Mouse (Mus musculus) stomach, postnatal 0 days (tissue): Measurements from ENCODE around the gene Lypd9.

Experiments
- CTCF ChIP-seq: IDR thresholded peaks from 2 replicates; pipeline ENCODE4 v1.5.1; 2016; ENCODE audit warnings: antibody characterized with exemption, low read depth, mild to moderate bottlenecking, moderate library complexity
- EP300 ChIP-seq: optimal IDR thresholded peaks from 2 replicates; pipeline ENCODE3; 2016; ENCODE audit warnings: antibody characterized with exemption

GRCm38 (mm10) chr11:58418336-58418735, 34.4 kb downstream of the Lypd9 start:
- no peak for TF ChIP-seq EP300
- no peak for TF ChIP-seq CTCF
